Mouse (Mus musculus) liver, embryonic 15.5 days (tissue): Measurements from ENCODE around the gene Palb2. TPM values are rescaled to one million over a fixed set of nuclear protein-coding genes. Genes with fewer than 3 reads are reported as not detected.

ENCODE experiments used
- ATAC-seq: fragments of 200-750 bp; cut with Nextera tagmentation; 2 replicates; pipeline ENCODE4 v1.8.0; 2017; ENCODE audit warnings: moderate number of reproducible peaks, mild to moderate bottlenecking, moderate library complexity; ENCODE audit not compliant: insufficient read depth
- H3K27ac ChIP-seq: fragments of 300-500 bp; sonication (generic); replicated peaks from 2 replicates; pipeline ENCODE4 v1.5.1; 2015; ENCODE audit warnings: mild to moderate bottlenecking, inconsistent platforms
- H3K27me3 ChIP-seq: fragments of 300-500 bp; sonication (generic); 2 replicates; pipeline ENCODE4 v1.6.1; 2015; ENCODE audit warnings: mild to moderate bottlenecking, inconsistent platforms
- H3K36me3 ChIP-seq: fragments of 300-500 bp; sonication (generic); replicated peaks from 2 replicates; pipeline ENCODE4 v1.6.1; 2015; ENCODE audit warnings: moderate library complexity, mild to moderate bottlenecking, inconsistent platforms
- H3K4me1 ChIP-seq: fragments of 300-500 bp; sonication (generic); replicated peaks from 2 replicates; pipeline ENCODE4 v1.6.1; 2015; ENCODE audit warnings: inconsistent platforms
- H3K4me2 ChIP-seq: fragments of 300-500 bp; sonication (generic); 2 replicates; pipeline ENCODE4 v1.6.1; 2015; ENCODE audit warnings: moderate library complexity, mild to moderate bottlenecking, inconsistent platforms
- H3K4me3 ChIP-seq: fragments of 300-500 bp; sonication (generic); replicated peaks from 2 replicates; pipeline ENCODE4 v1.5.1; 2015; ENCODE audit warnings: mild to moderate bottlenecking, inconsistent platforms
- H3K9ac ChIP-seq: fragments of 300-500 bp; sonication (generic); 2 replicates; pipeline ENCODE4 v1.6.1; 2015; ENCODE audit warnings: moderate library complexity, mild to moderate bottlenecking, inconsistent platforms
- H3K9me3 ChIP-seq: fragments of 300-500 bp; sonication (generic); replicated peaks from 2 replicates; pipeline ENCODE4 v1.6.1; 2016; ENCODE audit warnings: inconsistent platforms
- WGBS: fragments of 180-500 bp; shearing (Covaris S2); methylation state at CpG from one replicate; pipeline ENCODE4 v1.1.7; 2015; ENCODE audit warnings: mixed read lengths; ENCODE audit not compliant: insufficient replicate concordance; 5-methylcytosine and 5-hydroxymethylcytosine counted together
- polyA plus RNA-seq: library from polyadenylated mRNA; unstranded; fragments of >200 nt; fragmentation: Nextera tagmentation; extraction: Ambion mirVana; gene quantifications from 2 replicates; pipeline ENCODE4 v1.2.1, GENCODE M21; 2015

Palb2 gene
- polyA plus RNA-seq, 1 experiment from 2014 or later = 11.9 TPM

DNA sequence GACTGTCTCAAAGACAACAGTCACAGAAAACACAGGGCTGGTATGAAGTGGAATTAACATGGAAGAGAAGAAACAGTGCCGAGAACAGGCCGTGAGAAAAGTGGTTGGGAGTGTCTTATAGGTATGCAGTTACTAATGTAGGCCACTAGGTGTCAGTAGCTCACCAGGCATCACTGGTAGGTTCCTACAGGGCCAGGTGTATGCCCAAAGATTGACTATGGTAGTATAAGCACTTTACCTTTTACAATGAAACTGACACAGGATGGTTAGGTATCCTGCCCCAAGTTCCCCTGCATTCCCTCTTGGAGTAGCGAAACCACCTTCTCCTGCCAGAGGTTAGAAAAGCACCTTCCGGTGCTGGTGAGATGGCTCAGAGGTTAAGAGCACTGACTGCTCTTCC, 33.6 kb downstream of the Palb2 start:
- no peak overlapping the region for H3K27ac ChIP-seq
- WGBS = 41% methylated on average over 4 of the region's 4 CpGs
- H3K4me1 ChIP-seq = peaks cover 30% of the 10 kb centered on the region
- H3K9ac ChIP-seq = no peak overlapping the region
- no peaks in the 10 kb centered on the region for H3K9me3 ChIP-seq
- peaks cover 43% of the 10 kb centered on the region for H3K36me3 ChIP-seq
- H3K4me2 ChIP-seq = no peak overlapping the region
- H3K27me3 ChIP-seq = no peaks in the 10 kb centered on the region
- ATAC-seq = no peak
- H3K4me3 ChIP-seq = no peak overlapping the region

DNA sequence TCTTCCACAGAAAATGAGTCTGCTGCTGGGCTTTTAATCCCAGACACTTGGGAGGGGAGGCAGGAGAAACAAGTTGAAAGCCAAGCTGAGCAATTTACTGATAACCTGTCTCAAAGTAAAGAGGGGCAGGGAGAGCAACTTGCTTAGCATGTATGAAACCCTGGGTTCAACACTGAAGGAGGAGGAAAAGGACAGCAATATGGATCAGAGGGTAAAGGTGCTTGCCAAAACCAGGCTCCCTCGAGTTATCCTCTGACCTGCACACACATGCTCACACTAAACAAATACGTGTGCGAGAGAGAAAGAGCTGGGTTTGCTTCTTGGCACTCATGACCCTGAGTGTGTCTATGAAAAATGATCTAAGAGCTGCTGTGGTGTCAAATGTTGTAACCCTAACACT, 34.8 kb downstream of the Palb2 start:
- 83% methylated on average over 3 of the region's 3 CpGs for WGBS

DNA sequence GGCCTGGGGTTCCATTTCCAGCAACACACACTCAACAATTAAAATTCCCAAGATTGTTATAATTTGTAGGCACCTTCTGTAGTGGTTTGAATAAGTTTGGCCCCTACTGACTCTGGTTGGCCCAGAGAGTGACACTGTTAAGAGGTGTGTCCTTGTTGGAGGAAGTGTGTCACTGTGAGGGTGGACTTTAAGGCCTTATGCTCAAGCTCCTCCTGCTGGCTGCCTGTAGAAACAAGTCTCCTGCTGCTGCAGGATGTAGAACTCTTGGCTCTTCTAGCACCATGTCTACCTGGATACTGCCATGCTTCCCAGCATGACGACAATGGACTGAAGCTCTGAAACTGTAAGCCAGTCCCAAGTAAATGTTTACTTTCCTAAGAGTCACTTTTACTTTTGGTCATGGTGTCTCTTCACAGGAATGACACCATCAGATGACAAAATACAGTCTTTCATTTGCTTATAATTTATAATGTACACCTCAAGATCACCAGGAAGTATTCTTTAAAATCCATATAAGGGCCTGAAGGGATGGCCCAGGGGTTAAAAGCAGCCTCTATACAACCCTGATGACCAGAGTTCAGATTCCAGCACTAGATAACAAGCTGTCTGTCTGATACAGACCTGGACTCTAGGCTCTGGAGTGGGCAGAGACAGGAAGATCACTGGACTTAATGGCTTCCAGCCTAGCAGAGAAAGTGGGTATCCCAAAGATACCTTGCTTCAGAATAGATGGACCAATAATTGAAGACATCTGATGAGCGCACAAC, 38.0 kb downstream of the Palb2 start:
- peaks cover 7% of the 10 kb centered on the region for H3K4me1 ChIP-seq
- H3K4me2 ChIP-seq = no peak overlapping the region
- no peak for ATAC-seq
- no peak overlapping the region for H3K4me3 ChIP-seq
- no peaks in the 10 kb centered on the region for H3K27me3 ChIP-seq
- H3K9ac ChIP-seq = no peak overlapping the region
- H3K27ac ChIP-seq = no peak overlapping the region
- H3K9me3 ChIP-seq = no peaks in the 10 kb centered on the region
- WGBS = 86% methylated on average over 2 of the region's 2 CpGs
- H3K36me3 ChIP-seq = peaks cover 84% of the 10 kb centered on the region

More for the DNA sequence above, 34.8 kb downstream of the Palb2 start:
- H3K9ac ChIP-seq = no peak overlapping the region
- H3K27me3 ChIP-seq = no peaks in the 10 kb centered on the region
- no peak overlapping the region for H3K27ac ChIP-seq
- peaks cover 30% of the 10 kb centered on the region for H3K4me1 ChIP-seq
- no peaks in the 10 kb centered on the region for H3K9me3 ChIP-seq
- H3K4me3 ChIP-seq = no peak overlapping the region
- H3K4me2 ChIP-seq = no peak overlapping the region
- no peak for ATAC-seq
- peaks cover 53% of the 10 kb centered on the region for H3K36me3 ChIP-seq

DNA sequence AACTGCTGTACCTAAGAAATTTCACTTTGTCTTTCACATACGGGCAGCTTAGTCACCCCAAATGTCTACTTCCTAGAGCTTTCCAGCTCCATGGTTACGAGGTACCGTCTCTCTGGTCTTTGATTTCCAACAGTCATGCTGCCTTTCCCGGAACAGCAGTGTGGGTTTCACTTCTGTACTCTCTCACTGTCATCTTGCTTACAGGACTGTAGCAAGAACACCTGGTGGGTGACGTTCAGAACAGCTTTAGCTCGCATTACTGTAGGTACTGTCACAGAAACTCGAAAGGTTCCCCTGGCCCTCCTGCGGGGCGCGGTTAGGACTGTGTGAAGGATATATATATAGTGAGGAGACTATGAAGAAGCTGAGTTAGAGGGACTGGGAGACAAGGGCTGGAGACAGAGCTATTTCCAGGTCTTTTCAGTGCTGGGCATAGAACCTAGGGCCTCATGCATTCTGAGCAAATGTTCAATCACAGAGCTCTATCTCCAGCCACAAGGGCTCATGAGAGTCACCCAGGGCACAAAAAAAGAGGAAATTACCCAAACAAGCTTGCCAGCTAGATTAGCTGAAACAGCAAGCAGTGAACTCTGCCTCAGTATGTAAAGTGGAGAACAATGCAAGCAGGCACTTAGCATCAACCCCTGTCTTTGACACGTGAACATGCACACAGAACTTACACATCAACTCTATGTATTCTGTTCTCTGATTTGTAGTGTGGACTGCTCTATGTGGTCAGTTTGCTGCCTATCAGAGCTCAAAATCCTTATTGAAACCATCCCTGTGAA, 45.4 kb downstream of the Palb2 start:
- WGBS = 82% methylated on average over 11 of the region's 11 CpGs
- Histone ChIP-seq H3K27me3 (no peaks in the 10 kb centered on the region), H3K4me3 (no peak overlapping the region), H3K4me1 (no peaks in the 10 kb centered on the region), H3K27ac (no peak overlapping the region), H3K36me3 (peaks cover 74% of the 10 kb centered on the region), H3K4me2 (no peak overlapping the region), H3K9me3 (no peaks in the 10 kb centered on the region), H3K9ac (no peak overlapping the region)
- no peak for ATAC-seq

DNA sequence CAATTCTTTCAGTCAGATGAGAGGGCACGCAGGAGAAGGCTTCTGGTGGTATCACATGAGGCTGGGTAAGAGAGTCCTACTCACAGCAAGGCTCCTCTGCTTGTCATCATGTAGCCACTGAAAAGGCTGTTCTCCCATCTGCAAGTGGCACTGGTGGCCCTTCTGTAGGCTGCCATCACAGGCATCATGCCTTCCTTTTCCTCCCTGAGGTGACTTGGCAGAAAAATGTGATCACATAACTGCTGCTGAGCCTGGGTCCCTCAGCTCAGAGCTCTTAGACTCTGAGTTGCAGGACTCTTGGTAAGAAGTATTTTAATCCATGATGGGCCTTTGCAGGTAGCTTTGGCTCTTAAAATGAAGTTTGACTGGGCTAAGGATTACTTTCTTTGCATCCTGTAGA, 51.7 kb downstream of the Palb2 start:
- peaks cover 66% of the 10 kb centered on the region for H3K36me3 ChIP-seq
- no peak for ATAC-seq
- no peak overlapping the region for H3K4me3 ChIP-seq
- H3K27me3 ChIP-seq = no peaks in the 10 kb centered on the region
- WGBS = 79% methylated on average over 1 of the region's 1 CpGs
- H3K9me3 ChIP-seq = no peaks in the 10 kb centered on the region
- no peak overlapping the region for H3K9ac ChIP-seq
- H3K4me1 ChIP-seq = no peaks in the 10 kb centered on the region
- no peak overlapping the region for H3K4me2 ChIP-seq
- no peak overlapping the region for H3K27ac ChIP-seq

DNA sequence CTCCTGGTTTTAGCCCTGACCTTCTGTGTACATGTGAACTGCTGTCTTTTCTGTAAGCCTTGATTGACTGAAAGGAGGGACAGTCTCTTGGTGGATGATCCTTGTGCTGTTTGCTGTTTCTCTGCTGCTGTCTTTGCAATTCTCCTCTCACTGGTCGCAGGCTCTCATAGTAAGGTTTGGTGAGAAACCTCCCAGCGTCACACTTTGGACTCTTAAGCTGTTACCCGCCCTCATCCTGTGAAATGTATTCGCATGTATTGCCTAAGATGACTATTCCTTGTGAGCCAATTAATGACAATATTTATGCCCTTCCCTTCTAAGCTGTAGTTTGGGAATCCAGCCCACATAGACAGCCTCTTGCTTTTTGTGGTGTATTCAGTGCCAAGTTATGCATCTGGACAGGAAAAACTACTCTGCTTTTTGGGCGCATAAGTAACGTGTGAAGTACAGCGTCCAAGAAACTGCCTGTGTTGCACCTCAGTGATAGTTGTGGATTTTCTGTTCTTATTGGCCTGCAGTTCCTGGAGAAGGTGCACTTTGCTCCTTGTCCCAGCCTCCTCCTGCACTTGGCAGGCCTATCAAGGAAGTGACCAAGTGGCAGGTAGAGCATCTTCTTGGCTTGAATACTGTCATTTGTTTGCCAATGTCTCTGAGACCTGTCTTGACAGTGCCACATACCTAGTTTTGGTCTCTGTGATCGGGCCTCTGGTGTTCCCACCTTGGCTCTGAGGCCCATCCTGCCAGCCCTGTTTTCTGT, 52.8 kb downstream of the Palb2 start:
- Histone ChIP-seq H3K36me3 (peaks cover 71% of the 10 kb centered on the region), H3K27me3 (no peaks in the 10 kb centered on the region), H3K27ac (no peak overlapping the region), H3K4me2 (no peak overlapping the region), H3K4me3 (no peak overlapping the region), H3K9me3 (no peaks in the 10 kb centered on the region), H3K4me1 (no peaks in the 10 kb centered on the region), H3K9ac (no peak overlapping the region)
- 76% methylated on average over 8 of the region's 8 CpGs for WGBS
- ATAC-seq = no peak

DNA sequence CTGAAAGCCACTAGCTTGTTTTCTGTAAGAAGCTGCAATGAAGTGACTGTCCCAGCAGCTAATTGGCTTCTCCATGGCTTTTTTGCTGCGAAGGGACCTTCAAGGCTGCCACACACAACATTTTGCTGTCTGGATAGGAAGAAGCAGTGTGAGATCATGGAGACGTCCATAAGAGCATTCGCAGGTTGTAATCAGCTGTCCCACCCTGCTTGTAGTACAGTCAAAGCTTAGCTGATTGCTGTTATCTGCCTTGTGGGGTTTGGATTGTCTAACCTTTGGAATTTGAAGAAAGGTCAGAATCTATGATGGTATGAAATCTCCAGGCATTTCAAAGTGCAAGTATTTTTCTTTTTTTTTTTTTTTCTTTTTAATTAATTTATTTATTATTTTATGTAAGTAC, 58.4 kb downstream of the Palb2 start:
- H3K4me2 ChIP-seq = no peak overlapping the region
- no peak overlapping the region for H3K27ac ChIP-seq
- WGBS = 48% methylated on average over 3 of the region's 3 CpGs
- peaks cover 85% of the 10 kb centered on the region for H3K36me3 ChIP-seq
- H3K9me3 ChIP-seq = no peaks in the 10 kb centered on the region
- H3K9ac ChIP-seq = no peak overlapping the region
- no peaks in the 10 kb centered on the region for H3K27me3 ChIP-seq
- ATAC-seq = no peak
- H3K4me1 ChIP-seq = peaks cover 15% of the 10 kb centered on the region
- no peak overlapping the region for H3K4me3 ChIP-seq

DNA sequence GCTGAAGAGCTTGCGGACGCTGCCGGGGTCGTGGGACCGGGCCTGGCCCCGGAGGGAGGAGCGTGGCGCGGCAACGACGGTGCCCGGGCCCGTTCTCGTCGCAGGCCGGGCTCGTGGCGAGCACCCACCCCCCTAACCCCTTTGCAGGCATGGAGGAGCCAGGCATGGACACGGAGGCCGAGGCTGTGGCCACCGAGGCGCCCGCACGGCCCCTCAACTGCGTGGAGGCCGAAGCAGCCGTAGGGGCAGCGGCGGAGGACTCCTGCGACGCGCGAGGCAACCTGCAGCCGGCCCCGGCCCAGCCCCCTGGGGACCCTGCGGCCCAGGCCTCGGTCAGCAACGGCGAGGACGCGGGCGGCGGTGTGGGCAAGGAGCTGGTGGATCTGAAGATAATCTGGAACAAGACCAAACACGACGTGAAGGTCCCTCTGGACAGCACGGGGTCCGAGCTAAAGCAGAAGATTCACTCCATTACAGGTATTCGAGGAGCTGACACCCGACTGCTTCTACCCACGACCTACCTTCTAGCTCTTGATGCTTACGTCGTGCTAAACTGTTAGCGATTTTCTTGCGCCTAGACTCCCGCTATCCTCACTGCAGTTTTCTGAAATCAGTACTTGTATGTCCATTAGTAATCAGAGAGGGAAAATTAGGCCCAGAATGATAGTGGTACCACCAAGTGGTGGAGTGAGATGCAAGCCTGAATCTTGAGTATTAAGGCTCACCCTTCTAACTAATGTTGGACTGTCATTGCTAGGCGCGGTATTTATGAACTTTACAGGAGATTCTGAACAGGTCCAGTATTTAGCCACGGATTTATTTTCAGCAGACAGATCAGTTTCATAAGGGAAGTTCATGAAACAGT, 65.0 kb downstream of the Palb2 start:
- no peak; the same call in 1 of the 2 replicates for ATAC-seq
- Histone ChIP-seq H3K4me1 (peaks cover 40% of the 10 kb centered on the region), H3K36me3 (peaks cover 33% of the 10 kb centered on the region), H3K27me3 (no peaks in the 10 kb centered on the region), H3K27ac (peak overlapping the region; percentile 83), H3K4me3 (peak overlapping the region; percentile 93), H3K9ac (peak overlapping the region; percentile 88), H3K4me2 (peak overlapping the region; percentile 96), H3K9me3 (no peaks in the 10 kb centered on the region)
- WGBS = under 1% methylated on average over 58 of the region's 58 CpGs

DNA sequence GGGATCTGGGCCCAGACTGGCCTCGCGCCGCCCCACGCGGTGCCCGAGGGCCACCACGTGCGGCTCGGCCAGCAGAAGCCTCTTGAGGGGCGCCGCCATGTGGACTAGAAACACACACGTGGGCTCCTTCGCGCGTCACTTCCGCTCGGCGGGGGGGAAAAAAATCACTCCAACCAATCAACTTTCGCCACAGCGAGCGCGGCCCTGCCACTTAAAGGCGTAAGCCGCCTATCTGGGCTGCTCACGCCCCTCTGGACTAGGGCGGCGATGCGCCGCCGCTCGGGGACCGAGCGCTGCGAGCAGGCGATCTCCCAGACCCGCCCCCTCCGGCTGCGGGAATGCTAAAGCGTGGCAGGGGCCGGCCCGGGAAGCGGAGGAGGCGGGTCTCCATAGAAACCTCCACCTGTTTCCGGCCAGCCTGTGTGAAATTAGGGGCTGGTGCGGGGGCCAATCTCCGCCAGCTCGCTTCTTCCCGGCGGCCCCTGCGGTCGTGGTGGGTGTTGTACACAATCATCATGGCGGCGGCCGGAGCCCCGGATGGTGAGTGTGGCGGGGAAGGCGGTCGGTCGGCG, 65.8 kb downstream of the Palb2 start, which contains the start of the genes Ubfd1 and Ears2:
Ubfd1 (plus strand) TSS at position 231 of the 572 bp plus-strand sequence.
Ears2 (minus strand) TSS at position 319 of the 572 bp plus-strand sequence.
- peak; percentile 99 for ATAC-seq
- Histone ChIP-seq H3K9me3 (no peaks in the 10 kb centered on the region), H3K4me3 (peak within 1 kb of the TSS; percentile 93), H3K4me2 (peak within 1 kb of the TSS; percentile 96), H3K9ac (peak within 1 kb of the TSS; percentile 88), H3K27me3 (no peaks in the 10 kb centered on the region), H3K36me3 (peaks cover 28% of the 10 kb centered on the region), H3K4me1 (peaks cover 40% of the 10 kb centered on the region), H3K27ac (peak within 1 kb of the TSS; percentile 83)
- under 1% methylated on average over 60 of the region's 60 CpGs for WGBS
